Mouse (Mus musculus) left cerebral cortex, postnatal 36 days (tissue): ENCODE measurements around the gene Ndufb7. TPM values are rescaled to one million over a fixed set of nuclear protein-coding genes. Genes with fewer than 3 reads are reported as not detected.
"Not testable (repeated sequence)": the region's sequence is repeated elsewhere in the genome, so short reads cannot be mapped to it uniquely, and the experiment has no call there.

Experiments used
- DNase-seq, 2 experiments: peaks; one replicate each; pipeline ENCODE4 v3.0.0; 2021 to 2022; ENCODE audit warnings: low spot score in 2 of 2, mixed read lengths in 1 of 2
- intact Hi-C: fragments of 180-260 bp; cut with DNase I; formaldehyde crosslinking; loops from one replicate; pipeline ENCODE4 v1.15.1; 2025
- total RNA-seq, 2 experiments: library from RNA; stranded (reverse); gene quantifications; 2 replicates each; pipeline ENCODE4 v1.2.3; 2021

Ndufb7 gene
- 100 to 1,000 TPM; 134 to 156 TPM for total RNA-seq

- peak; percentile 95 to 97 for DNase-seq
- intact Hi-C loops: loop anchor here (10.0 kb wide), 1 partner anchor 122 kb away; no protein-coding TSS in a partner anchor
Observed at GRCm38 (mm10) chr8:83566469-83567395, at the start of gene Ndufb7. Gene Ndufb7, plus strand, starts transcription at chr8:83566671.

GRCm38 (mm10) chr8:83520432-83520831, 46.0 kb upstream of the Ndufb7 start:
- no peak for DNase-seq
- intact Hi-C loops: no loop called here

GRCm38 (mm10) chr8:83520907-83521306, 45.6 kb upstream of the Ndufb7 start:
- DNase-seq, intact Hi-C loops: not testable (repeated sequence)

- intact Hi-C loops: no loop called here
- DNase-seq: no peak
Observed at GRCm38 (mm10) chr8:83521310-83521709, 45.2 kb upstream of the Ndufb7 start.

- intact Hi-C loops: no loop called here
- DNase-seq: no peak
Observed at GRCm38 (mm10) chr8:83534802-83535201, 31.7 kb upstream of the Ndufb7 start.

GRCm38 (mm10) chr8:83535736-83536135, 30.7 kb upstream of the Ndufb7 start, which contains the start of gene Olfr370:
Gene Olfr370, plus strand, starts transcription at chr8:83535780.
- no peak for DNase-seq
- intact Hi-C loops: no loop called here

- no peak for DNase-seq
- intact Hi-C loops: loop anchor here (10.0 kb wide), 1 partner anchor 118 kb away; no protein-coding TSS in a partner anchor
Observed at GRCm38 (mm10) chr8:83562669-83563068, 3.8 kb upstream of the Ndufb7 start.

GRCm38 (mm10) chr8:83563246-83563645, 3.2 kb upstream of the Ndufb7 start:
- no peak for DNase-seq
- intact Hi-C loops: loop anchor here (10.0 kb wide), 1 partner anchor 118 kb away; no protein-coding TSS in a partner anchor

- DNase-seq: no peak
- intact Hi-C loops: loop anchor here (10.0 kb wide), 1 partner anchor 121 kb away; no protein-coding TSS in a partner anchor
Observed at GRCm38 (mm10) chr8:83565731-83566375, 618 bp upstream of the Ndufb7 start.

GRCm38 (mm10) chr8:83567668-83568067, 1.2 kb downstream of the Ndufb7 start:
- intact Hi-C loops: loop anchor here (10.0 kb wide), 1 partner anchor 123 kb away; no protein-coding TSS in a partner anchor
- no peak for DNase-seq

- intact Hi-C loops: loop anchor here (10.0 kb wide), 1 partner anchor 123 kb away; no protein-coding TSS in a partner anchor
- DNase-seq: no peak
Observed at GRCm38 (mm10) chr8:83568128-83568527, 1.7 kb downstream of the Ndufb7 start.

- no peak for DNase-seq
- intact Hi-C loops: loop anchor here (10.0 kb wide), 1 partner anchor 124 kb away; no protein-coding TSS in a partner anchor
Observed at GRCm38 (mm10) chr8:83568755-83569154, 2.3 kb downstream of the Ndufb7 start.

- no peak for DNase-seq
Observed at GRCm38 (mm10) chr8:83569165-83569564, 2.7 kb downstream of the Ndufb7 start.

GRCm38 (mm10) chr8:83570272-83571000, 4.0 kb downstream of the Ndufb7 start:
- no peak for DNase-seq
- intact Hi-C loops: no loop called here

More at GRCm38 (mm10) chr8:83569165-83569564, 2.7 kb downstream of the Ndufb7 start:
- intact Hi-C loops: loop anchor here (10.0 kb wide), 1 partner anchor 124 kb away; no protein-coding TSS in a partner anchor

GRCm38 (mm10) chr8:83571001-83571340, 4.5 kb downstream of the Ndufb7 start:
- DNase-seq, intact Hi-C loops: not testable (repeated sequence)

- intact Hi-C loops: no loop called here
- DNase-seq: no peak
Observed at GRCm38 (mm10) chr8:83571791-83572190, 5.3 kb downstream of the Ndufb7 start.

GRCm38 (mm10) chr8:83572246-83572812, 5.9 kb downstream of the Ndufb7 start:
- intact Hi-C loops: no loop called here
- no peak for DNase-seq

- intact Hi-C loops: no loop called here
- no peak for DNase-seq
Observed at GRCm38 (mm10) chr8:83573140-83573875, 6.8 kb downstream of the Ndufb7 start.
